Mouse (Mus musculus) B cell, adult (primary cell): ENCODE data around the gene Wdr3. TPM values are rescaled to one million over a fixed set of nuclear protein-coding genes. Genes with fewer than 3 reads are reported as not detected.

Experiments
- total RNA-seq: library from RNA; stranded (reverse); gene quantifications from 4 replicates; pipeline ENCODE4 v1.2.4, GENCODE M21; 2023; ENCODE audit not compliant: inconsistent age

Gene Wdr3
- 59.0 to 74.5 TPM (median 66.4 TPM) in 4 replicates for total RNA-seq

GRCm38 (mm10) chr3:100162315-100163105, at the start of gene Wdr3, which contains the start of gene Gdap2:
Gene Wdr3 (minus strand): TSS chr3:100162407.
Gene Gdap2 (plus strand): TSS chr3:100162381.

Other genes starting within 250 kb of the Wdr3 start
- gene Gdap2, start within 50 bp of the Wdr3 start, total RNA-seq, result 26.2 to 35.5 TPM (median 30.3 TPM) in 4 replicates